Mouse (Mus musculus) embryonic fibroblast, embryonic 13.5 days (primary cell): ENCODE measurements at regions not wholly inside any gene's neighbourhood (a gene's known extent, or its start where the extent isn't known, plus 50 kb on each side); places are given as distances from the start of the nearest gene placed in this dataset.

Source experiments
- CTCF ChIP-seq: IDR thresholded peaks from 2 replicates; pipeline ENCODE4 v1.5.1; 2011; ENCODE audit warnings: mild to moderate bottlenecking, control low read depth, low read length, moderate library complexity, borderline replicate concordance; ENCODE audit not compliant: insufficient read depth
- POLR2A ChIP-seq: IDR thresholded peaks from 2 replicates; pipeline ENCODE4 v1.6.1; 2011; ENCODE audit warnings: low read depth, mild to moderate bottlenecking, control low read depth, low read length, moderate library complexity

DNA sequence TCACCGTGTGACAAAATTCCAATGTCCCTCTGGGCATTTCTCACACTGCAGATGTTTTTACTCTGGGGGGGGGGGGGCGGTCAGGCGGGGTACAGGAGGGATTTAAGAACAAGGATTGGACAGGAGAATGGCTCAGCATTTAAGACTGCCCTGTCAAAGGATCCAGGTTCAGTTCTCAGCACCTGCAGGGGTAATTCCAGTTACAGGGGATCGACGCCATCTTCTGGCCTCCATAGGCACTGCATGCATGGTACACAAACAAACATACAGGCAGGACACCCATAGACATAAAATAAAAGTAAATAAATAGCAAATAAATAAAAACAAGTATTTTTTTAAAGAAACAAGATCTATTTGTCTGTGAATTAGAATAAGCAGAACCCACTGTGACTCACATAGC lies 383.1 kb upstream of the Arid1b start:
- TF ChIP-seq POLR2A (no peak), CTCF (no peak)
